Mouse (Mus musculus) limb, embryonic 15.5 days (tissue): ENCODE measurements around the gene Tdrd3. TPM values are rescaled to one million over a fixed set of nuclear protein-coding genes. Genes with fewer than 3 reads are reported as not detected.

Experiments
- ATAC-seq: fragments of 200-750 bp; cut with Nextera tagmentation; 2 replicates; pipeline ENCODE4 v1.8.0; 2017; ENCODE audit warnings: low read depth, moderate TSS enrichment; ENCODE audit not compliant: insufficient number of reproducible peaks, low FRiP score, low TSS enrichment
- H3K27ac ChIP-seq: fragments of 300-500 bp; sonication (generic); 2 replicates; pipeline ENCODE4 v1.5.1; 2015; ENCODE audit warnings: moderate library complexity, mild to moderate bottlenecking, inconsistent platforms
- H3K27me3 ChIP-seq: fragments of 300-500 bp; sonication (generic); 2 replicates; pipeline ENCODE4 v1.6.1; 2015; ENCODE audit warnings: inconsistent platforms
- H3K36me3 ChIP-seq: fragments of 300-500 bp; sonication (generic); 2 replicates; pipeline ENCODE4 v1.6.1; 2015; ENCODE audit warnings: inconsistent platforms
- H3K4me1 ChIP-seq: fragments of 300-500 bp; sonication (generic); 2 replicates; pipeline ENCODE4 v1.6.1; 2015; ENCODE audit warnings: inconsistent platforms
- H3K4me2 ChIP-seq: fragments of 300-500 bp; sonication (generic); 2 replicates; pipeline ENCODE4 v1.6.1; 2015; ENCODE audit warnings: mild to moderate bottlenecking, inconsistent platforms
- H3K4me3 ChIP-seq: fragments of 300-500 bp; sonication (generic); 2 replicates; pipeline ENCODE4 v1.5.1; 2015; ENCODE audit warnings: mild to moderate bottlenecking, inconsistent platforms
- H3K9ac ChIP-seq: fragments of 300-500 bp; sonication (generic); 2 replicates; pipeline ENCODE4 v1.6.1; 2015; ENCODE audit warnings: inconsistent platforms
- H3K9me3 ChIP-seq: fragments of 300-500 bp; sonication (generic); 2 replicates; pipeline ENCODE4 v1.6.1; 2016; ENCODE audit warnings: inconsistent platforms
- WGBS: fragments of 180-500 bp; shearing (Covaris S2); methylation state at CpG from one replicate; pipeline ENCODE4 v1.1.7; 2015; 5-methylcytosine and 5-hydroxymethylcytosine counted together
- polyA plus RNA-seq: library from polyadenylated mRNA; unstranded; fragments of >200 nt; fragmentation: Nextera tagmentation; extraction: Ambion mirVana; gene quantifications from 2 replicates; pipeline ENCODE4 v1.2.1, GENCODE M21; 2015

The Tdrd3 gene
- 29.4 and 32.4 TPM in 2 replicates for polyA plus RNA-seq

DNA sequence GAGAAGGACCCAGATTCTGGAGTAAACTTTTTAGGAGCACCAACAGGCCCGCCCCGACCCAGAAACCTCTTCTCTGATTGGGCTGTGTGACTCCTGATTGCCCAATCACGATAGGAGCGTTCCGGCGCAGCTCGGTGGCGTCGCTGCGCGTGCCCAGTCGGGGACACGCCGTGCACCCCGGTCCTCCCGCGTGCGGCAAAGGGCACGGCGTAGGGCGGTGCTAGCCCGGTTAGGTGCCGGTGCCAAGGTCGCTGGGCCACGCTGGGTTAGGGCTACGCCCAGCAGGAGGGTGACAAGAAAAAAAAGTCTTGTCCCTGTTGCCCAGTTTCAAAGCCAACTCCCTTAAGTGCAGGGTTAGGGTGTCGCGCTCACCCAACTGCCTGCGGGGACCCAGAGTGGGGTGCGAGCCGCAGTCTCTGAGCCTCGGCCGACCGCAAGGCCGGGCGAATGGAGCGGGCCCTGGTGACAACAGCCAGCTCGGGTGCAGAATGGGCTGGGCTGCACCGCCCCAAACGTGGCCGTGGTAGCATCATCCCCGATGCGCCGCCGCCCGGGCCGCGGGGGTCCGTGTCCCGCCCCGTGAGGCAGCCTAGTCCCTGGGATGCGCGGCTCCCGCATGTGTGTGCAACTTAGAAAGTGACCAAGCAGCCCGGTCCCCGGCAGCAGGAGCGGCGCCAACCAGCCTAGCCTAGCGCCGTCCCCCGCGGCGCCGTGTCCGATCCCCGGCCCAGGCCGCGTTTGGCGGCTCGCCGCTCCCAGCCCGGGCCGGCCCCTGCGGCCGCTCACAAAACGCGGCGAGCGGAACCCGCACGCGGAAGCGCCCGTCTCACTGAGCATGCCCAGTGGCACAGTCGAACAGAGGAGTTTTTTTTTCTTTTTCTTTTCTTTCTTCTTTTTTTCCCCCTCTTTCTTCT lies at the start of gene Tdrd3:
TSS of gene Tdrd3 (plus strand) at position 832 of the 914 bp plus-strand sequence.
- Histone ChIP-seq H3K4me2 (peak within 1 kb of the TSS; percentile 71), H3K9ac (peak within 1 kb of the TSS; percentile 97), H3K27me3 (no peaks in the 10 kb centered on the region), H3K4me3 (peak within 1 kb of the TSS; percentile 82), H3K9me3 (no peaks in the 10 kb centered on the region), H3K4me1 (peaks cover 17% of the 10 kb centered on the region; the same call in 1 of the 2 replicates), H3K36me3 (no peaks in the 10 kb centered on the region), H3K27ac (peak within 1 kb of the TSS; percentile 99)
- under 1% methylated on average over 85 of the region's 85 CpGs for WGBS
- ATAC-seq = peak; percentile 95

DNA sequence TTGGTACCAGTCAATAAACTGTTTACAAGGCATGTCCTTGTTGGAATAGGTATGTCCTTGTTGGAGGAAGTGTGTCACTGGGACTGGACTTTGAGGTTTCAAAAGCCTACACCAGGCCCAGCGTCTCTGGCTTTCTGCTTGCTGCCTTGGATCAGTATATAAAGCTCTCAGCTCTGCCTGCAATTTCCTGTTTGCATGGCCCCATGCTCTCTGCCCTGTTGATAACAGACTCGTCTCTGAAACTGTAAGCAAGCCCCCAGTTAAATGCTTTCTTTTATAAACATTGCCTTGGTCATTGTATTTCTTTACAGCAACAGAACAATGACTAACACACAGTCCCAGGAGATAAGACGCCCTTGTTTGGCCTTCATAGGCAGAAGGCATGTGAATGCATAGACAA lies 49.3 kb upstream of the Tdrd3 start:
- Histone ChIP-seq H3K27ac (no peak overlapping the region), H3K4me1 (no peaks in the 10 kb centered on the region)
- 54% methylated on average over 3 of the region's 3 CpGs for WGBS

DNA sequence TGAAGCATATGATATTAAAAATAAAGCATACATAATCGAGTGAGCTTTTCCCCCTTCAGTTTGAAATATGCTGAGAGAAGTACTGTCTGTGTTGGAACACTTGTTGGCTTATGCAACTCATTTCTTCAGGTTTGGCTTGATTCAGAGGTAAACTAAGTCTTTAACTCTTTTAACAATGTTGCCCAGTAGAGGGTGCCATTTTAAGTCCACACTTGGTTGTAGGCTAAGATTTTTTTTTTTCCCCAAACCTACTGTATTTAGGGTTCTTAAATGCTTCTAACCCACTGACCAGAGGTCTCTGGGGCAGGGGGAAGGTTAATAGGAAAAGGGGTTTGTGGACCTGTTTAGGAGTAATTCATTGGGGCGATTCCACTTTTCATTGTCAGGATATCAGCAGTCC lies 33.4 kb upstream of the Tdrd3 start:
- H3K4me2 ChIP-seq = no peak overlapping the region
- H3K27me3 ChIP-seq = no peaks in the 10 kb centered on the region
- H3K4me1 ChIP-seq = no peaks in the 10 kb centered on the region
- no peaks in the 10 kb centered on the region for H3K36me3 ChIP-seq
- no peak for ATAC-seq
- H3K9ac ChIP-seq = no peak overlapping the region
- H3K27ac ChIP-seq = no peak overlapping the region
- WGBS = 73% methylated on average over 2 of the region's 2 CpGs
- no peaks in the 10 kb centered on the region for H3K9me3 ChIP-seq
- no peak overlapping the region for H3K4me3 ChIP-seq

More for the DNA sequence above, 49.3 kb upstream of the Tdrd3 start:
- no peak for ATAC-seq
- Histone ChIP-seq H3K36me3 (no peaks in the 10 kb centered on the region), H3K4me3 (no peak overlapping the region), H3K9ac (no peak overlapping the region), H3K4me2 (no peak overlapping the region), H3K27me3 (no peaks in the 10 kb centered on the region), H3K9me3 (no peaks in the 10 kb centered on the region)

DNA sequence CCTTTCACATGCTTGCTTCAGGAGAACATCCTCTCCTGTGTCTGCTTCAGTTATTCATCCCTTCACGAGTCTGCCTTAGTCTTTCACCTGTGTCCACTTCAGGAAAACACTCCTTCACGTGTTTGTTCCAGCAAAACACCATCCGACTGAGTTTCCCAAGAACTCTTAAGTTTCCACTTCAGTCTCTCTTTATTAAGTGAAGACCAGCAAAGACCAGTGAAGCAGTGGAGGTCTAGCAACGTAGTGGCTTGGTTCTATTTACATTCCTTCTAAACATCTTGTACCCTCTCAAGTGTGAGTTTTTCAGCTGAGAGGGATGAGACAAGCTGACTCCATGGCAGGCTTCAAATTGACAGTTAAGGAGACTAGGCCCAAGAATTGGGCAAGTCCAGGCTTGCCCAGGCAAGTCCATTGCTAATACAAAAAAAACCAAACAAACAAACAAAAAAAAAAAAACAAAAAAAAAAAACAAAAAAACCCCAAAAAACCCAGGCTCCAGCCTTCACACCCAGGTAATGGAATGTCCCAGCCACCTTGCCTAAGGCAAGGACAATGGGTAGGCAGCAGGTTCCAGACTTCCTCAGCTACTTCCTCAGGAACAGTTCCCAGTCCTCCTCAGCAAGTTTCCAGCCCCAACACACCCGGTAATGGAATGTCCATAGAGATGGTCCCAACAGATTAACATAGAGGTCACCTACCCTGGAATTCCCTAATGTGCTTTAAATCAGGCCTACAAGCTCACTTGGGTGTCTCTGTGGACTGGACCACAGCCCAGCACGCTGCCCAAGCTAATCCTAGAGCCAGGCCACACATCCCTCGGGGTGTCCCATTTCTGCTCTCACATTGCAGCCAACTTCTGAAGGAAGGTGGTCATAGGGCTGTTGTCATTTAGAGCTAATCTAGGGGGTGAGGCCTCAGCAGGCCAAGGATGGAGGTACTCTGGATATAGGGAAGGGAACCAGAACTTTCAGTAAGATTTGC lies 31.9 kb upstream of the Tdrd3 start:
- Histone ChIP-seq H3K4me1 (no peaks in the 10 kb centered on the region), H3K36me3 (no peaks in the 10 kb centered on the region)
- WGBS = 86% methylated on average over 7 of the region's 7 CpGs

DNA sequence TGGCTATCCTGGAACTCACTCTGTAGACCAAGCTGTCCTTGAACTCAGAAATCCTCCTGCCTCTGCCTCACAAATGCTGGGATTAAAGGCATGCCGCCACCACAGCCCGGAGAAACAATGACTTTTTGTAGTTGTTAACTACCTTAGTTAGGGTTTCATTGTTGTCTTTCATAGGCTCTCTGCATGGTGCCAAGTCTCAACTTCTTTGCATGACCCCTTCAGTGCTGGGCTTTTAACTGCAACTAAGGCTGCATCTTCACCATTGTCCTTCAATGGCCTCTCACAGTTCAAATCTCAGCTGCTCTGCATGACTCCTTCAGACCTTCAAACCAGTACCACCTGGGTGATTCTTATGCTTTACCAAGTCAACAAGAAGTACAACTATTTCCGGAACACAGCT lies 23.3 kb upstream of the Tdrd3 start:
- WGBS = 92% methylated on average over 3 of the region's 3 CpGs
- Histone ChIP-seq H3K36me3 (no peaks in the 10 kb centered on the region), H3K4me2 (no peak overlapping the region), H3K9me3 (no peaks in the 10 kb centered on the region), H3K4me1 (no peaks in the 10 kb centered on the region), H3K27ac (no peak overlapping the region), H3K9ac (no peak overlapping the region), H3K27me3 (no peaks in the 10 kb centered on the region), H3K4me3 (no peak overlapping the region)
- no peak for ATAC-seq

More for the DNA sequence above, 31.9 kb upstream of the Tdrd3 start:
- Histone ChIP-seq H3K9me3 (no peaks in the 10 kb centered on the region), H3K4me2 (no peak overlapping the region), H3K9ac (no peak overlapping the region), H3K27ac (no peak overlapping the region), H3K4me3 (no peak overlapping the region), H3K27me3 (no peaks in the 10 kb centered on the region)
- ATAC-seq = no peak

DNA sequence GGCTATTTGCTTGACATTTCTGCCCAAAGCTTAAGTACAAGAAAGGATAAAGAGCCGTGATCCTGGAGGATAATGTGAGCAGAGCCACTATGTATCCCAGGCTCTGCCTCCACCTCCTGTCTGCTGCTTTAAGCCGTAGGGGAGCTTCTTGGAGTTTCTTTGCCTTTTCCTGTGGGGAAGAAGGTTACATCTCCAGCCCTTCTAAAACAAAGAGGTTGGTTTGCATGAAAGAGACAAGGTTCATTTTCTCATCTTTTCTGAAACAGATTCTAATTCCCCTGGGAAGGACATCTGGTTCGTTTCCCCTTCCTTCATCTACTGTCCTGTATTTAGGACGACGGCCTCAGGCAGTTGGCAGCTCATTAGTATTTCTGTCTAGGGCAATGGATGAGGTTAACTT lies 19.8 kb upstream of the Tdrd3 start:
- Histone ChIP-seq H3K9ac (no peak overlapping the region), H3K4me3 (no peak overlapping the region), H3K36me3 (no peaks in the 10 kb centered on the region), H3K4me1 (no peaks in the 10 kb centered on the region), H3K27ac (no peak overlapping the region), H3K9me3 (no peaks in the 10 kb centered on the region), H3K4me2 (no peak overlapping the region), H3K27me3 (no peaks in the 10 kb centered on the region)
- WGBS = 31% methylated on average over 5 of the region's 5 CpGs
- ATAC-seq = no peak

DNA sequence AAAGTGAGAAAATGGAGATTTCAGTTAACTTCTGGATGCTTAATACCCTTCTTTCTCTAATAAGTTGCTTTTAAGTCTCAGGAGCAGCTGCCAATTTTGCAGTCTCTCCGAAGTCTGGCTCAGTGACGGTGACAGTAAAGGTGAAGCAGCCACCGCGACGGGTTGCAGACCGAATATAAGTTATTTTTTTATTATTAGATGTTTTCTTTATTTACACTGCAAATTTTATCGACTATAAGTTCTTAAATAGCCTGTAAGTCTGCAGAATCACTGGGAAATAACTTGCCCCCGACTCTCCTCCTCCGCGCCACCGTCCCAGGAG lies 992 bp upstream of the Tdrd3 start:
- H3K27me3 ChIP-seq = no peaks in the 10 kb centered on the region
- H3K36me3 ChIP-seq = no peaks in the 10 kb centered on the region
- H3K9me3 ChIP-seq = no peaks in the 10 kb centered on the region
- H3K4me1 ChIP-seq = peaks cover 15% of the 10 kb centered on the region; the same call in 1 of the 2 replicates
- no peak for ATAC-seq
- H3K4me2 ChIP-seq = peak overlapping the region; percentile 71
- peak overlapping the region; percentile 82 for H3K4me3 ChIP-seq
- under 1% methylated on average over 11 of the region's 11 CpGs for WGBS
- peak overlapping the region; percentile 99 for H3K27ac ChIP-seq
- 0 out of 2 replicates have a peak overlapping the region, but pooled peaks have one; percentile 31 for H3K9ac ChIP-seq

DNA sequence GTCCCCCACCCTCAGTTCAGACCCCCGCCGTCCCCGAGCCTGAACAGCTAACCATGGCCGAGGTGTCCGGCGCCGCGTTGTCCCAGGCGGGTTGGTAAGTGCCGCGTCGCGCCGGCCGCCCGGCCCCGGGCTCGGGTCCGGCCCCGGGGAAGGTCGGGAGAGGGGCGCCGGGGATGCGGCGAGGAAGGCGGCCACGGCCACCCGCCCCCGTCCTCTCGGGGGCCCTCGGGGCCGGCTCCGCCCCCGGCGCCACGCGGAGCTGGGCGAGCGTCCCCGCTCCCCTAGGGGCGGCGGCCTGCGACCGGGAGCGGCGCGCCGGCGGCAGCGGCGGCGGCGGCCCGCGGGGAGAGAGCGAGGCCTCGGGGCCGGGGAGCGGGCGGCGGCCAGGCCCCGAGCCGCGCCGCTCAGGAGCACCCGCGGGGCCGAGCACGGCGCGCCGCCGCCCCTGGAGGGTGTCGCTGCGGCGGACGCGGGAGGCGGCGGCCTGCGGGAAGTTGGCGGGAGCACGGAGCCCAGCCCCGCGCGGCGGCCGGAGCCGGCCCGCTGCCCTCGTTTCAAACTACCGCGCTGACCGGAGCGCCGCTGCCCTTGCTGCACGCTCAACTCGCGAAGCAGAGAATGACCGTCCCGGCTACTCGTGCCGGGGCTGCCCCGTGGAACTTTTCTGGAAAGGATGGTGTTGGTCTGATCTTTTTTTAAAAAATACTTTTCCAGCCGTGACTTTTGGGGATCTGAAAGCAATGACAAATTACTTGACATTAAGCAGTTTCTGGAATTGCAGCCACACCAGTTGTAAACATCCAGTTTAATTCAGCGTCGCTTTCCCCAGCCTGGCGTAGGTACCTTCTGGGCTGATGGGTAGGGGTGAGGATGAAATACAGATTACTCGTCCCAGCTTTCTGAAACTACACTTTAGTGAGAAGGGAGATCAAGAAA lies 584 bp downstream of the Tdrd3 start:
- peaks cover 24% of the 10 kb centered on the region for H3K4me1 ChIP-seq
- no peaks in the 10 kb centered on the region for H3K36me3 ChIP-seq
- H3K4me2 ChIP-seq = peak overlapping the region; percentile 71
- under 1% methylated on average over 87 of the region's 109 CpGs for WGBS
- peak overlapping the region; percentile 82 for H3K4me3 ChIP-seq
- H3K27me3 ChIP-seq = no peaks in the 10 kb centered on the region
- H3K9me3 ChIP-seq = no peaks in the 10 kb centered on the region
- H3K9ac ChIP-seq = peak overlapping the region; percentile 97
- H3K27ac ChIP-seq = peak overlapping the region; percentile 99
- peak; percentile 50 for ATAC-seq

DNA sequence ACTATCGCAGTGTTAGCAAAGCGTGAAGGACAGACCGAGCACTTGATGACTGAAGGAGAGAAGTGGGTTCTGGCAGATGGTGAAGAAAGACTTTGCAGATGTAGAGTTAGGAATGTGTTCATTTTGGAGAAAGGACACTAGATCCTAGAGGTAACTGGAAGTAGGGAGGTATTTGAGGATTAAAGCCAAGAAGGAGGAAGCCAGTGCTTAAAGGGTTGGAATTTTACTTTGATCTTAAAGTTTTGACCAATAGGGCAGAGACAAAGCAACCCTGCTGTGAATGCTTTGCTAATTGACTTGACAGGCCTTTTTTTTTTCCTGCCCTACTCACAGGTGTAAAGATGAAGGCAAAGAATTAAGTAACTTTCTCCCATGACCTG lies 1.2 kb downstream of the Tdrd3 start:
- Histone ChIP-seq H3K4me1 (peaks cover 28% of the 10 kb centered on the region), H3K27me3 (no peaks in the 10 kb centered on the region), H3K4me3 (peak overlapping the region; percentile 82), H3K27ac (peak overlapping the region; percentile 99), H3K9me3 (no peaks in the 10 kb centered on the region), H3K9ac (peak overlapping the region; percentile 97), H3K4me2 (peak overlapping the region; percentile 71), H3K36me3 (no peaks in the 10 kb centered on the region)
- WGBS = 2% methylated on average over 3 of the region's 3 CpGs
- ATAC-seq = no peak

DNA sequence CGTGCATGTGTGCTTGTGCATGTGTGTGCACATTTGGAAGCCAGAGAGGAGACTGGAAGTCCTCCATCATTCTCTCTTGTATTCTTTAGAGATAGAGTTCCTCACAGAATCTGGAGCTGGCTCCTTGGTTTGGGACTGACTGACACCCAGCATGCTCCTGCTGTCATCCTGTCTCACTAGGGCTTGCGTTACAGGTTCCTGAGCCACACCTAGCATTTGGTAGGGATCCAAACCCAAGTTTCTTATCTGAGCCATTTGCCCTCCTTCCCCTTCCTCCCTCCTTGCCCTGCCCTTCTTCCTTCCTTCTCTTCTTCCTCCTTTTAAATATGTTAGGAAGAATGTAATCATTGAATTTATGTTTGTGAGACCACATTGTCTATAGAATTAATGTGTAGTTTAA lies 3.3 kb downstream of the Tdrd3 start:
- H3K4me3 ChIP-seq = no peak overlapping the region
- no peaks in the 10 kb centered on the region for H3K27me3 ChIP-seq
- WGBS = 81% methylated on average over 2 of the region's 2 CpGs
- no peak overlapping the region for H3K9ac ChIP-seq
- H3K27ac ChIP-seq = no peak overlapping the region
- ATAC-seq = no peak
- H3K36me3 ChIP-seq = no peaks in the 10 kb centered on the region
- H3K4me1 ChIP-seq = peaks cover 32% of the 10 kb centered on the region
- no peaks in the 10 kb centered on the region for H3K9me3 ChIP-seq
- no peak overlapping the region for H3K4me2 ChIP-seq

DNA sequence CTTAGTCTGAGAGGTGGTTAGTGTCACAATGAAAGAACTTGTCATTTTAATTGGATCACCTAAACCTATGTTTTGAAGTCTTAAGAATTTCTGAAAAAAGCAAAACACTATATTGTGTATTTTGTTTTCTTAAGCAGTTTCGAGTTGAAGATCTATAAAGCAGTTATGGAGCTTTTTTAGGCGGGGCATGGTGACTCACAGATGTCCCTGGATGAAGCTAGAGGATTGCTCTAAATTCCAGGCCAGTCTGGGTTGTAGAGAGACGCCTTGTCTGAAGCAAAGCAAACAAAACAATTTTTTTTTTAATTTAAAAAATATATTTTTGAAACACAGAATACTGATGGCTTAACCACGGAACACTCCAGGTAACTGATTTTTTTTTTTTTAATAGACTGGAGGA lies 4.1 kb downstream of the Tdrd3 start:
- 71% methylated on average over 4 of the region's 4 CpGs for WGBS
- Histone ChIP-seq H3K4me2 (no peak overlapping the region), H3K4me1 (peaks cover 32% of the 10 kb centered on the region), H3K9me3 (no peaks in the 10 kb centered on the region), H3K27me3 (no peaks in the 10 kb centered on the region), H3K36me3 (no peaks in the 10 kb centered on the region), H3K4me3 (no peak overlapping the region), H3K9ac (no peak overlapping the region), H3K27ac (no peak overlapping the region)
- no peak for ATAC-seq
